In genomic region chr11:75467512-75468215, GRCm38 (mm10) we compare ENCODE assay signal across 8 mouse cellular contexts. TPM values are rescaled to one million over a fixed set of nuclear protein-coding genes. Genes with fewer than 3 reads are reported as not detected.
A peak's percentile ranks its signal among the peaks of the same experiment; 100 is the strongest.
DNase-seq lines count a peak whose midpoint lies in the region; ATAC-seq and TF ChIP-seq lines count a peak whose summit lies in the region.

No protein-coding gene starts in this region.

- H3K27me3 ChIP-seq in forebrain, postnatal 0 days (ENCODE audit: insufficient read depth, low read length): peaks cover 7% of the 10 kb centered on the region; the same call in 1 of the 2 replicates
- H3K27me3 ChIP-seq in hindbrain, embryonic 11.5 days (ENCODE audit: control insufficient read depth, insufficient read depth, low read length): no peaks in the 10 kb centered on the region
- no peaks in the 10 kb centered on the region for H3K27me3 ChIP-seq in limb, embryonic 12.5 days
- H3K27me3 ChIP-seq in stomach, embryonic 15.5 days (replicated peaks): no peaks in the 10 kb centered on the region

- peaks cover 10% of the 10 kb centered on the region for H3K36me3 ChIP-seq in forebrain, postnatal 0 days (ENCODE audit: insufficient read depth)
- no peaks in the 10 kb centered on the region for H3K36me3 ChIP-seq in hindbrain, embryonic 11.5 days (ENCODE audit: control insufficient read depth, insufficient read depth, low read length)
- peaks cover 7% of the 10 kb centered on the region; the same call in 1 of the 2 replicates for H3K36me3 ChIP-seq in limb, embryonic 12.5 days
- H3K36me3 ChIP-seq in stomach, embryonic 15.5 days: peaks cover 10% of the 10 kb centered on the region; the same call in 1 of the 2 replicates

- TF ChIP-seq CTCF in forebrain, postnatal 0 days (IDR thresholded peaks at IDR 0.05; ENCODE audit: low read depth): no peak

- 0 out of 2 replicates have a peak overlapping the region, but pooled peaks have one; percentile 3 for H3K4me3 ChIP-seq in forebrain, postnatal 0 days (ENCODE audit: low read depth, low read length)
- H3K4me3 ChIP-seq in hindbrain, embryonic 11.5 days (ENCODE audit: low read depth, low read length): peak overlapping the region; percentile 31
- H3K4me3 ChIP-seq in limb, embryonic 12.5 days (replicated peaks): peak overlapping the region; percentile 42
- peak overlapping the region; percentile 56 for H3K4me3 ChIP-seq in stomach, embryonic 15.5 days (replicated peaks)

- no peak for ATAC-seq in forebrain, postnatal 0 days
- peak; percentile 76 for ATAC-seq in hindbrain, embryonic 11.5 days (ENCODE audit: low FRiP score)
- peak; percentile 74; the same call in 1 of the 2 replicates for ATAC-seq in limb, embryonic 12.5 days (ENCODE audit: insufficient number of reproducible peaks, insufficient read depth, low FRiP score, low TSS enrichment, low read depth)
- ATAC-seq in stomach, embryonic 15.5 days (ENCODE audit: insufficient read depth, low FRiP score, low read depth): peak; percentile 75

- H3K9ac ChIP-seq in forebrain, postnatal 0 days: no peak overlapping the region
- peak overlapping the region; percentile 50 for H3K9ac ChIP-seq in hindbrain, embryonic 11.5 days (ENCODE audit: low read depth, low read length)
- H3K9ac ChIP-seq in limb, embryonic 12.5 days (replicated peaks): peak overlapping the region; percentile 66
- H3K9ac ChIP-seq in stomach, embryonic 15.5 days: peak overlapping the region; percentile 52; the same call in 1 of the 2 replicates

- H3K9me3 ChIP-seq in forebrain, postnatal 0 days (ENCODE audit: low read length): no peaks in the 10 kb centered on the region
- no peaks in the 10 kb centered on the region for H3K9me3 ChIP-seq in hindbrain, embryonic 11.5 days (ENCODE audit: control insufficient read depth, low read length)
- H3K9me3 ChIP-seq in limb, embryonic 12.5 days: no peaks in the 10 kb centered on the region
- H3K9me3 ChIP-seq in stomach, embryonic 15.5 days: no peaks in the 10 kb centered on the region

- H3K27ac ChIP-seq in forebrain, postnatal 0 days (ENCODE audit: low read depth, low read length): no peak overlapping the region
- no peak overlapping the region for H3K27ac ChIP-seq in hindbrain, embryonic 11.5 days (ENCODE audit: low read depth, low read length)
- H3K27ac ChIP-seq in limb, embryonic 12.5 days: no peak overlapping the region
- 0 out of 2 replicates have a peak overlapping the region, but pooled peaks have one; percentile 16 for H3K27ac ChIP-seq in stomach, embryonic 15.5 days

- peak; percentile 36 to 45 for DNase-seq in B cell, adult 2 months
- DNase-seq in adrenal gland, postnatal 36 days: peak; percentile 87
- no peak for DNase-seq in forebrain, postnatal 0 days
- peak; percentile 51 for DNase-seq in hindbrain, embryonic 11.5 days (ENCODE audit: low spot score)
- DNase-seq in mesoderm, embryonic 11.5 days (ENCODE audit: low read depth, low spot score): peak; percentile 49
- no peak for DNase-seq in left cerebral cortex, adult 18-20 months (ENCODE audit: low spot score in 2 of 2)

- H3K4me1 ChIP-seq in forebrain, postnatal 0 days (ENCODE audit: insufficient read depth): peaks cover 2% of the 10 kb centered on the region; the same call in 1 of the 2 replicates
- no peaks in the 10 kb centered on the region; the same call in 1 of the 2 replicates for H3K4me1 ChIP-seq in hindbrain, embryonic 11.5 days (replicated peaks; ENCODE audit: control insufficient read depth, insufficient read depth, low read length)
- peaks cover 24% of the 10 kb centered on the region for H3K4me1 ChIP-seq in limb, embryonic 12.5 days (replicated peaks)
- H3K4me1 ChIP-seq in stomach, embryonic 15.5 days: peaks cover 26% of the 10 kb centered on the region

- H3K4me2 ChIP-seq in forebrain, postnatal 0 days (ENCODE audit: low read depth): peak overlapping the region; percentile 34; the same call in 1 of the 2 replicates
- peak overlapping the region; percentile 71 for H3K4me2 ChIP-seq in hindbrain, embryonic 11.5 days (replicated peaks; ENCODE audit: low read depth, low read length)
- H3K4me2 ChIP-seq in limb, embryonic 12.5 days: peak overlapping the region; percentile 67
- peak overlapping the region; percentile 90 for H3K4me2 ChIP-seq in stomach, embryonic 15.5 days

- WGBS in forebrain, postnatal 0 days: 19% methylated on average over 19 of the region's 19 CpGs
- 17% methylated on average over 19 of the region's 19 CpGs for WGBS in hindbrain, embryonic 11.5 days
- 16% methylated on average over 19 of the region's 19 CpGs for WGBS in limb, embryonic 12.5 days
- 14% methylated on average over 19 of the region's 19 CpGs for WGBS in stomach, embryonic 15.5 days

RNA-seq across cellular contexts. Expression of gene Tlcd2, which starts 6.1 kb away (rescaled TPM):
- total RNA-seq in adrenal gland, postnatal 36 days (2021): 10 to 100 TPM; 10.1 to 14.3 TPM
- total RNA-seq in forebrain, postnatal 0 days (2014; rRNA removed): 0.31 and 1.4 TPM in 2 replicates
- 0.79 and 1.2 TPM in 2 replicates for polyA plus RNA-seq in forebrain, postnatal 0 days (2015; fragmentation: Nextera tagmentation; extraction: Ambion mirVana)
- polyA plus RNA-seq in hindbrain, embryonic 11.5 days (2014; fragmentation: Nextera tagmentation; extraction: Ambion mirVana): 9.1 and 9.9 TPM in 2 replicates
- 15.6 and 17.5 TPM in 2 replicates for polyA plus RNA-seq in limb, embryonic 12.5 days (2016; fragmentation: Nextera tagmentation; extraction: Ambion mirVana)
- 19.7 and 22.3 TPM in 2 replicates for polyA plus RNA-seq in stomach, embryonic 15.5 days (2015; fragmentation: Nextera tagmentation; extraction: Ambion mirVana)
- under 1 TPM; 0.91 to 1.00 TPM for total RNA-seq in left cerebral cortex, adult 18-20 months (2021)

RNA-seq across cellular contexts. Expression of gene Wdr81, which starts 13.1 kb away (rescaled TPM):
- total RNA-seq in adrenal gland, postnatal 36 days (2021): 10 to 100 TPM; 12.0 to 18.2 TPM
- total RNA-seq in forebrain, postnatal 0 days (2014; rRNA removed): 15.8 and 15.9 TPM in 2 replicates
- 4.2 and 4.9 TPM in 2 replicates for polyA plus RNA-seq in forebrain, postnatal 0 days (2015; fragmentation: Nextera tagmentation; extraction: Ambion mirVana)
- polyA plus RNA-seq in hindbrain, embryonic 11.5 days (2014; fragmentation: Nextera tagmentation; extraction: Ambion mirVana): 3.1 and 4.1 TPM in 2 replicates
- 6.8 and 7.1 TPM in 2 replicates for polyA plus RNA-seq in limb, embryonic 12.5 days (2016; fragmentation: Nextera tagmentation; extraction: Ambion mirVana)
- polyA plus RNA-seq in stomach, embryonic 15.5 days (2015; fragmentation: Nextera tagmentation; extraction: Ambion mirVana): 6.0 and 6.4 TPM in 2 replicates
- 10 to 100 TPM; 18.7 to 19.4 TPM for total RNA-seq in left cerebral cortex, adult 18-20 months (2021)

RNA-seq across cellular contexts. Expression of gene Prpf8, which starts 19.0 kb away (rescaled TPM):
- 100 to 1,000 TPM; 146 to 161 TPM for total RNA-seq in adrenal gland, postnatal 36 days (2021)
- 89.0 and 120 TPM in 2 replicates for total RNA-seq in forebrain, postnatal 0 days (2014; rRNA removed)
- 25.6 and 27.9 TPM in 2 replicates for polyA plus RNA-seq in forebrain, postnatal 0 days (2015; fragmentation: Nextera tagmentation; extraction: Ambion mirVana)
- 86.6 and 89.6 TPM in 2 replicates for polyA plus RNA-seq in hindbrain, embryonic 11.5 days (2014; fragmentation: Nextera tagmentation; extraction: Ambion mirVana)
- polyA plus RNA-seq in limb, embryonic 12.5 days (2016; fragmentation: Nextera tagmentation; extraction: Ambion mirVana): 79.6 and 83.0 TPM in 2 replicates
- 49.9 and 58.6 TPM in 2 replicates for polyA plus RNA-seq in stomach, embryonic 15.5 days (2015; fragmentation: Nextera tagmentation; extraction: Ambion mirVana)
- total RNA-seq in left cerebral cortex, adult 18-20 months (2021): 100 to 1,000 TPM; 128 to 134 TPM

RNA-seq across cellular contexts. Expression of gene Serpinf2, which starts 28.3 kb away (rescaled TPM):
- total RNA-seq in adrenal gland, postnatal 36 days (2021): under 1 TPM in 1 of 2 experiments, not detected in 1; 0.46 TPM
- 0.24 TPM in 1 of 2 replicates, not detected in the other for total RNA-seq in forebrain, postnatal 0 days (2014; rRNA removed)
- polyA plus RNA-seq in forebrain, postnatal 0 days (2015; fragmentation: Nextera tagmentation; extraction: Ambion mirVana): not detected in 2 replicates
- polyA plus RNA-seq in hindbrain, embryonic 11.5 days (2014; fragmentation: Nextera tagmentation; extraction: Ambion mirVana): 0.36 TPM in 1 of 2 replicates, not detected in the other
- 0.09 and 0.35 TPM in 2 replicates for polyA plus RNA-seq in limb, embryonic 12.5 days (2016; fragmentation: Nextera tagmentation; extraction: Ambion mirVana)
- 50.0 and 64.1 TPM in 2 replicates for polyA plus RNA-seq in stomach, embryonic 15.5 days (2015; fragmentation: Nextera tagmentation; extraction: Ambion mirVana)
- total RNA-seq in left cerebral cortex, adult 18-20 months (2021): under 1 TPM in 1 of 2 experiments, not detected in 1; 0.35 TPM

RNA-seq across cellular contexts. Expression of gene Rilp, which starts 42.2 kb away (rescaled TPM):
- total RNA-seq in adrenal gland, postnatal 36 days (2021): 10 to 100 TPM in 1 of 2 experiments, 1 to 10 TPM in 1; 9.3 to 11.5 TPM
- total RNA-seq in forebrain, postnatal 0 days (2014; rRNA removed): 0.67 and 1.6 TPM in 2 replicates
- 2.9 and 4.9 TPM in 2 replicates for polyA plus RNA-seq in forebrain, postnatal 0 days (2015; fragmentation: Nextera tagmentation; extraction: Ambion mirVana)
- 0.63 and 0.66 TPM in 2 replicates for polyA plus RNA-seq in hindbrain, embryonic 11.5 days (2014; fragmentation: Nextera tagmentation; extraction: Ambion mirVana)
- polyA plus RNA-seq in limb, embryonic 12.5 days (2016; fragmentation: Nextera tagmentation; extraction: Ambion mirVana): 0.26 and 0.67 TPM in 2 replicates
- polyA plus RNA-seq in stomach, embryonic 15.5 days (2015; fragmentation: Nextera tagmentation; extraction: Ambion mirVana): 1.0 and 1.1 TPM in 2 replicates
- total RNA-seq in left cerebral cortex, adult 18-20 months (2021): 1 to 10 TPM; 1.6 to 1.8 TPM

Comparison
In these comparisons a context has a peak if more than half of its experiments do, and no peak if none do; other contexts are left out.
1. DNase-seq: peak in B cell, adult 2 months (2 of 2), adrenal gland, postnatal 36 days (2 of 2), hindbrain, embryonic 11.5 days (single experiment) and mesoderm, embryonic 11.5 days (single experiment); none in forebrain, postnatal 0 days (single experiment) and left cerebral cortex, adult 18-20 months (0 of 2).
2. H3K4me2 ChIP-seq: peak in every context shown above with its lines; median percentile 90 in stomach, embryonic 15.5 days; 71 in hindbrain, embryonic 11.5 days; 67 in limb, embryonic 12.5 days; 34 in forebrain, postnatal 0 days.
3. H3K4me3 ChIP-seq: peak in every context shown above with its lines; median percentile 56 in stomach, embryonic 15.5 days; 42 in limb, embryonic 12.5 days; 31 in hindbrain, embryonic 11.5 days; 3 in forebrain, postnatal 0 days.